Mouse (Mus musculus) intestine, embryonic 16.5 days (tissue): ENCODE data around the gene Naa38. TPM values are rescaled to one million over a fixed set of nuclear protein-coding genes. Genes with fewer than 3 reads are reported as not detected.

Source experiments
- ATAC-seq: fragments of 200-750 bp; cut with Nextera tagmentation; 2 replicates; pipeline ENCODE4 v1.8.0; 2017; ENCODE audit warnings: moderate TSS enrichment, moderate library complexity
- H3K27ac ChIP-seq: fragments of 300-500 bp; sonication (generic); 2 replicates; pipeline ENCODE4 v1.5.1; 2014; ENCODE audit warnings: mild to moderate bottlenecking, low read length
- H3K27me3 ChIP-seq: fragments of 300-500 bp; sonication (generic); replicated peaks from 2 replicates; pipeline ENCODE4 v1.6.1; 2014; ENCODE audit warnings: low read length, control low read depth, mixed read lengths; ENCODE audit not compliant: control insufficient read depth, insufficient read depth
- H3K36me3 ChIP-seq: fragments of 300-500 bp; sonication (generic); 2 replicates; pipeline ENCODE4 v1.6.1; 2014; ENCODE audit warnings: low read length, control low read depth; ENCODE audit not compliant: control insufficient read depth, insufficient read depth
- H3K4me1 ChIP-seq: fragments of 300-500 bp; sonication (generic); 2 replicates; pipeline ENCODE4 v1.6.1; 2014; ENCODE audit warnings: low read length, control low read depth, mixed read lengths; ENCODE audit not compliant: control insufficient read depth, insufficient read depth
- H3K4me2 ChIP-seq: fragments of 300-500 bp; sonication (generic); 2 replicates; pipeline ENCODE4 v1.6.1; 2014; ENCODE audit warnings: low read depth, low read length, control low read depth
- H3K4me3 ChIP-seq: fragments of 300-500 bp; sonication (generic); 2 replicates; pipeline ENCODE4 v1.5.1; 2014; ENCODE audit warnings: mild to moderate bottlenecking, low read length
- H3K9ac ChIP-seq: fragments of 300-500 bp; sonication (generic); 2 replicates; pipeline ENCODE4 v1.6.1; 2014; ENCODE audit warnings: low read depth, low read length
- H3K9me3 ChIP-seq: fragments of 300-500 bp; sonication (generic); 2 replicates; pipeline ENCODE4 v1.6.1; 2016; ENCODE audit warnings: low read length, control low read depth; ENCODE audit not compliant: control insufficient read depth
- WGBS: fragments of 180-500 bp; shearing (Covaris S2); extraction: QIAGEN DNeasy Blood & Tissue Kit; methylation state at CpG from one replicate; pipeline ENCODE4 v1.1.7; 2014; 5-methylcytosine and 5-hydroxymethylcytosine counted together
- polyA plus RNA-seq: library from polyadenylated mRNA; unstranded; fragments of >200 nt; fragmentation: Nextera tagmentation; extraction: Ambion mirVana; gene quantifications from 2 replicates; pipeline ENCODE4 v1.2.1, GENCODE M21; 2015

The Naa38 gene
- polyA plus RNA-seq, 1 experiment from 2014 or later: 170 TPM

GRCm38 (mm10) chr11:69437291-69437690 is 42.0 kb downstream of the Naa38 start:
- no peak overlapping the region for H3K4me3 ChIP-seq
- no peaks in the 10 kb centered on the region for H3K27me3 ChIP-seq
- no peaks in the 10 kb centered on the region for H3K9me3 ChIP-seq
- H3K4me1 ChIP-seq: peaks cover 3% of the 10 kb centered on the region; the same call in 1 of the 2 replicates
- no peaks in the 10 kb centered on the region for H3K36me3 ChIP-seq
- no peak for ATAC-seq
- WGBS: 43% methylated on average over 3 of the region's 3 CpGs
- no peak overlapping the region for H3K9ac ChIP-seq
- H3K27ac ChIP-seq: no peak overlapping the region
- no peak overlapping the region for H3K4me2 ChIP-seq

DNA sequence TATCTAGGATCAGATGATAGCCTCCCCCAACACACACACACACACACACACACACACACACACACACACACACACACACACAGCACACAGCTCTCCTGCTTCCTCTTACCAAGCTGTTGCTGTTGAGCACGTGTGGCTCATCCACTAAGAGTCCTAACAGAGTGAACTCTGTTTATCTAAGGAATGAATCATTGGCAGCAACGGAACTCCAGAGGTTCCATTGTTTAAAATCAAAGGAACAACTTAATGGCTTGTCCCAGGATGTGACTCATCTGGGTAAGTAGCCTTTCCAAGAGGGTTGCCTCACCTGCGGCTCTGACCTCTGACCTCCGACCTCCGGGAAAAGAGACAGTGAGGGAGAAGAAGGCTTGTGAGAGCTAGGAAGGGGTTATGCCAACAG is 48.0 kb downstream of the Naa38 start:
- no peaks in the 10 kb centered on the region for H3K36me3 ChIP-seq
- H3K27me3 ChIP-seq: no peaks in the 10 kb centered on the region
- peak overlapping the region; percentile 53 for H3K27ac ChIP-seq
- peak; percentile 95 for ATAC-seq
- H3K4me3 ChIP-seq: no peak overlapping the region
- no peaks in the 10 kb centered on the region for H3K9me3 ChIP-seq
- no peak overlapping the region for H3K9ac ChIP-seq
- 16% methylated on average over 5 of the region's 5 CpGs for WGBS
- H3K4me2 ChIP-seq: no peak overlapping the region
- peaks cover 14% of the 10 kb centered on the region for H3K4me1 ChIP-seq

Other genes with a start within 250 kb of the Naa38 start
- gene Alox12b, start 238.5 kb upstream of the Naa38 start, polyA plus RNA-seq: 0.33 and 0.38 TPM in 2 replicates
- gene Alox8, start 197.6 kb upstream of the Naa38 start, polyA plus RNA-seq: 0.13 and 0.15 TPM in 2 replicates
- gene Gucy2e, start 158.5 kb upstream of the Naa38 start, polyA plus RNA-seq: 0.02 and 0.07 TPM in 2 replicates
- gene Cntrob, start 71.7 kb upstream of the Naa38 start, polyA plus RNA-seq: 17.3 and 17.8 TPM in 2 replicates
- 141 and 149 TPM in 2 replicates for gene Trappc1, start 71.5 kb upstream of the Naa38 start, polyA plus RNA-seq
- 1.7 and 2.4 TPM in 2 replicates for gene Kcnab3, start 69.2 kb upstream of the Naa38 start, polyA plus RNA-seq
- gene Rnf227, start 55.0 kb upstream of the Naa38 start, polyA plus RNA-seq: 8.0 and 8.3 TPM in 2 replicates
- 33.4 and 35.5 TPM in 2 replicates for gene Chd3, start 26.1 kb upstream of the Naa38 start, polyA plus RNA-seq
- 22.6 and 24.0 TPM in 2 replicates for gene Cyb5d1, start 144 bp downstream of the Naa38 start, polyA plus RNA-seq
- gene Tmem88, start 2.7 kb downstream of the Naa38 start, polyA plus RNA-seq: 30.8 and 31.0 TPM in 2 replicates
- 17.6 and 18.8 TPM in 2 replicates for gene Kdm6b, start 18.2 kb downstream of the Naa38 start, polyA plus RNA-seq
- gene Dnah2, start 153.6 kb downstream of the Naa38 start, polyA plus RNA-seq: 0.93 and 1.0 TPM in 2 replicates
- 6.3 and 6.8 TPM in 2 replicates for gene Efnb3, start 164.7 kb downstream of the Naa38 start, polyA plus RNA-seq
- gene Wrap53, start 184.8 kb downstream of the Naa38 start, polyA plus RNA-seq: 24.5 and 26.6 TPM in 2 replicates
- gene Trp53, start 184.9 kb downstream of the Naa38 start, polyA plus RNA-seq: 132 and 148 TPM in 2 replicates
- gene Atp1b2, start 210.5 kb downstream of the Naa38 start, polyA plus RNA-seq: 6.6 and 6.8 TPM in 2 replicates
- gene Shbg, start 222.4 kb downstream of the Naa38 start, polyA plus RNA-seq: 0.10 and 0.72 TPM in 2 replicates
- 15.4 and 18.1 TPM in 2 replicates for gene Sat2, start 226.5 kb downstream of the Naa38 start, polyA plus RNA-seq
- 12.1 and 12.6 TPM in 2 replicates for gene Fxr2, start 237.5 kb downstream of the Naa38 start, polyA plus RNA-seq